Mouse (Mus musculus) gastrocnemius, postnatal 4 days (tissue): ENCODE data around the gene Hic1. TPM values are rescaled to one million over a fixed set of nuclear protein-coding genes. Genes with fewer than 3 reads are reported as not detected.
A peak's percentile ranks its signal among the peaks of the same experiment; 100 is the strongest.

Experiments
- DNase-seq, 2 experiments: peaks; one replicate each; pipeline ENCODE4 v3.0.0; 2021 to 2022; ENCODE audit warnings: low spot score in 2 of 2, mixed read lengths in 2 of 2
- long read RNA-seq, 2 experiments: library from polyadenylated mRNA; stranded (forward); transcript quantifications; one replicate each; pipeline ENCODE4 v2.0.0; 2021
- total RNA-seq, 2 experiments: library from RNA; stranded (reverse); gene quantifications; 2 replicates each; pipeline ENCODE4 v1.2.3; 2021

Gene Hic1
- 10 to 100 TPM; 42.7 to 48.8 TPM for total RNA-seq
- long read RNA-seq, experiment 1, transcript Hic1-201 (2 exons, 3,497 nt) = major isoform, 14 of 21 reads
- long read RNA-seq, experiment 1, partial matches to known transcripts = 0 of 21 reads
- long read RNA-seq, experiment 1, other reads (novel, unspliced or antisense) = 7 of 21 reads
- long read RNA-seq, experiment 2, transcript Hic1-201 (2 exons, 3,497 nt) = major isoform, 18 of 28 reads
- long read RNA-seq, experiment 2, partial matches to known transcripts = 0 of 28 reads
- long read RNA-seq, experiment 2, other reads (novel, unspliced or antisense) = 7 of 28 reads

DNA sequence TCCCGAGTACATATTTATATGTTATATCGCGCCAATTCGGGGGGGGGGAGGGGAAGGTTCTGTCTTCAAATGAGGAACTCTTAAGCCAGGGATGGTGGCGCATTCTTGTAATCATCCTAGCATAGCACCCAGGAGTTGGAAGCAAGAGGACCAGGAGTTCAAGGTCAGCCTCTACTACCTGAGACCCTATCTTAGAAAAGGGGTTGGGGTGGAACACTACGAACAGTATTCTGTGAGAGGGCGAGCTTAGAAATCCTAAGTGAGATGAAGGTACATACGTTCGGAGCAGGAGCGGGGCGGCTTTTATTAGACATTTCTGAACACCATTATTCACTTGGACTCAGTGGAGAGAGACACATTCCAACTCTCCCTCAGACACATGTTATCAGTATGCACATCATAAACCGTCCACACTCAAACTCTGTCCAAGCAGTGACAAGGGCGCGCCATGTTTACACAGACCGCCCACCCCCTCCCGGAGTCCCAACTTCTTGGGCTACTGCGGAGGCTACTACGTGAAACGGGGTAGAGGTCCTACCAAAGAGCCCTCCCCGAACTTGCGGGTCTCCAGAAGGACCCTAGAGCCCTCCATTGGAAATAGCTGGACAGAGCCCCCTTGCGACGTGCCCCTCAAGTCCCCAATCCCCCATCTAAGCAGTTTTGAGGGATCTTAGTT lies at the start of gene Hic1:
Gene Hic1 (minus strand): TSS at position 115 of the 676 bp plus-strand sequence.
- peak in 1 of 2 experiments; percentile 37 for DNase-seq

DNA sequence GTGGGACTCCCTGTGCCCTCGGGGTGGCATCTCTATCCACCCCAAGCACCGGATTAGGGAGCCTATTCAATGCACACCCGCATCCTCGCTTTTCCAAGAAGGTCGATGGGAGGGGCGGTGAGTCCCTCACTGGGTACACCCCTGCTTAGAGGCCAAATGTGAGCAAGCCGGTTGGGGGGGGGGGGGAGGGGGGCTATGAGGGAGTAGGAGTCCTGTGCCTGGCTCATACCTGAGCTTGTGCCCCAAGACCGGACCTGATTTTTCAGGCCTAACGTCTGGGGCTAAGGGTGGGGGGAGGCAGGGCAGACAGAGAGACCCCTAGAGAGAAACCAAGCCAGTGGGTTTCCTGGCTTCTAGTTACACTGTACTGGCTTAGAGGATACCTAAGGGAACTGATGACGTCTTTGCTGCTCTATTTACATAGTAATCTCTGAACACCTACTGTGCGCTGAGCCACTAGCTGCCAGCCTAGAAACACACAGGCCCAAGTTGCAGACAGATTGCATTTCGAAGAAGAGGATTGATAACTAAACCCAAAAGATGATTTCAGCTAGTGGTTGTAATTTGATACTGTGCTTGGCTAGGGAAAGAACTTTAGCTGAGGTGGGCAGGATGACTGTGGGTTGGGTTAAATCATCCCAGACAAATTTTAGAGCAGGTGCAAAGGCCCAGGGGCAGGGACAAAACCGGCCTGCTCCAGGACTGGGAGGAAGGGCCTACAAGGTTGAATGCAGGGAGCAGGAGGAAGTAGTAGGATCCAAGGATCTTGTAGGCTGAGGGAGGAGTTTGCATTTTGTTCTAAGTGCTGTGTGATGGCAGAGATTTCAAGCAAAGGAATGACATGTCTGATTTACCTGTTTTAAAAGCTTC lies 45.0 kb upstream of the Hic1 start:
- no peak for DNase-seq

DNA sequence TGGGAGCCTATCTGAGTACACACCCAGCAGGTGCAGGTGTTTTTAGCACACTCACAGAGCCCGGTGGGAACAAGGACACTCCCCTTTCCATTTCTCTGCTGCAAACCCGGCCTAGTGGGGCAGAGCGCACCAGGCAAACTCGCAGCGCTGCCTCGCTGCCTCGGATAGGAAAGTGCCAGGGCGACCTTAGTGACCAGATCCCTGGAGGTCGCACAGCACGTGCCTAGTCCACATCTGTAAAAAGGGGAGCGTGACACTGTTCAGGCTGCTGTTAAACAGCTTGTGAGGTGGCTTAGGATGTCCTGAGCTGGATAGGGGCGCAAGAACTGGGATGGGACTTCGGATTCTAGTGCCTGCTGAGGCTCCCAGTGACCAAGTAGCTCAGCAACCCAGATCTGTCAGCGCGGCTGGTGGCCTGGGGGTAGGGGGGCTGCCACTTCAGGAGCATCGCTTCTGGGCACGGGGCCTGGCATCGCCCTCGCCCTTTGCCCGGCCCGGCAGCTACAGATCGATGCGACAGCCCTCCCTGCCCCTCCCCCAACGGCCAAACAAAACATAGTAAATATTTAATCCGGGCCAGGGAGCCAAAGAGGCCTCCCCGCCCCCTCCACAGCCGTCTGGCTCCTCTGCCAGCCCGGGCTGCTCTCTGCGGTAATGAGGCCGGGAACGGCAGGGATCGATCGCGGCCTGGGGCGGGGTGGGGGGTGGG lies 44.2 kb upstream of the Hic1 start:
- peak in 1 of 2 experiments; percentile 44 for DNase-seq

DNA sequence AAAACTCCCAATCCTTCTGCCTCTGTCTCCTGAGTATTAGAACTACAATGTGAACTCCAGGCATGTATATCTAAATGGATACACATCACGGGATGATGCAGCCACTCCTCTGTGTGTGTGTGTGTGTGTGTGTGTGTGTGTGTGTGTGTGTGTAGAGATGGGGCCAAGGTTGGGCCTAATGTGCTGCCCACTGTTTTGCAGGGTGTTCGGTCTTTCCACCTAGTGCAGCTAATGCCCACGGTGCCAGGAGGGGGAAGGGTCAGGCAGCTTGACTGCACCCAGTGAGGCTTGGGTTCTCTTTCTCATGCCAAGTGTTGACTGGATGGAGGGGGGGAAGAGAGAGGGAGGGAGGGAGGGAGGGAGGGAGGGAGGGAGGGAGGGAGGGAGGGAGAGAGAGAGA lies 43.6 kb upstream of the Hic1 start:
- DNase-seq = no peak

DNA sequence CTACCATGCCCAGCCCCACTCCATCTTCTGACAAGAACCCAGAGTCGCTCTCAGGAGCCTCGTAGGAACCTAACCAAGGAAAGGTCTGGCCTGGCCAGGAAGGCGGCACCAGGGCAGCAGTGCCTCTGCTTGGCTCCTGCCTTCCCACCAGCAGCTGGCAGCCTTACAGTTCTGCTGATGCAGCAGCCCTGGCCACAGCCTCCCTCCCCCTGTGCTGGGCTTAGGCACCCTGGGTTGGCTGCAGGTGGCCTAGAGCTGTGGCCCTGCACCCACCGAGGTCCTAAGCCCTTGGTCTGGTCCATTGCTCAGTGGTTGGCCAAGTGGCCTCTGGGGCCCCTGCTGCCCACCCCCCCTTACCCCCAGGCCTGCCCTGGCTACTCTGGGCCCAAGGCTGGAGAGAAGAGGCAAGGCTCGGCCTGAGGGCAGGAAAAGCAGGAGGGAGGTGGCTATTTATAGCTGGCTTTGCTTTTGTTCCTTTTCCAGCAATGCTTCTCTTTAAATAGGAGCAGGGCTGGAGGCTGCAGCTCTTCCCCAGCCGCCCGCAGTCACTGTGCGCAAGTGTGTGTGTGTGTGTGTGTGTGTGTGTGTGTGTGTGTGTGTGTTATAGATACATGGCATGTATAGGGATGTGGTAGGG lies 42.8 kb upstream of the Hic1 start:
- no peak for DNase-seq

DNA sequence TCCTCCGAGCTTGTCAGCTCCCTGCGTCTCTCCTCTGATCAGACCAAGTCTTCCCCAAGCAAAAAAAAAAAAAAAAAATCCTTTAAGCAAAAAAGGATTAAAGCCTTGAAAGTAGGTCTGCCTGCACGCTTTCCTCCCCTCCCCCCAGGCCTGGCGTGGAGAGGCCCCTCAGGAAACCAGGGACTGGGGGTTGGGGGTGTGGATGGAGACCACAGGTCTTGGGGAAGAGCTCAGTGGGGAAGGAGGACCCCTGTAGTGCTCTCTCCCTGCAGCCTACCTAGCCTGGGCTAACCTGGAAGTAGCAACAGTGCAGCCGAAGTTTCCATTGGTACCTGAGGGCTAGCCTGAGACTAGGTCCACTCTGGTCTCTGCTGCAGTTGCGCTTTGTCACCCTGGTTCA lies 41.4 kb upstream of the Hic1 start:
- no peak for DNase-seq

DNA sequence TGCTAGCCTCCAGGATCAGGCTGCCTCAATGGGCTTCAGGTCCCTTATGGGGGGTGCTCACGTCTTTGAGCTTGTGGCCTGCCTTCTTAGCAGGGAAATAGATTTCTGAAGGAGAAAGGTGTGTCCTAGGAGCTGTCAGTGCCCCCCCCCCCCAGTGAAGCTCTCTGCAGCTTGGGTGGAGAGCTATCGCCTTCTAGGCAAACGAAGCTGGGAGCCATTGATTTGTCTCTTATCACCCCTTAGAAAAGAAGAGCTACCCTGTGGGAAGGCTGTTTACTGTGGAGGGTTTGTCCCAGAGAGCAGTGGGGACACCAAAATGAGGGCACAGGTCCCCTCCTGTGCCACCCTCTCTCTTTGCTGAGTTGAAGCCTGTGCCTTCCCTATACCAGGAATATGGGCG lies 40.8 kb upstream of the Hic1 start:
- no peak for DNase-seq

DNA sequence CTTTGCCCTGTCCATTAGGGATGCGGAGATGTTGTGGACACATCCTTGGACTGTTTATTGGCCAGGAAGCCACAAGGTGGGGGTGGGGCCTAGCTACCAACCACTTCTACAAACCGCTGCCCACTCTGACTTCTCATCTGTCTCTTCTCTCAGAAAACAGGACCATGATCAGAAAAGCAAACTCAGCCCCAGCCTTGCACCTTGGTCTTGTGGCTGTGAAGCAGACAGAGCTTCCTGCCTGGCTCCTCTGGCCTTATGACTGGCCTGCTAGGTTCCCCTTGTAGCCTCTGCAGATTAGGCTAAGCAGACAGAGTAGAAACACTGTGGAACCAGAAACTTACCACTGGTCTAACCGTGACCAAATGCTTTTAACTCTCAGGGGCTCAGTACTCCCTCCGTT lies 40.0 kb upstream of the Hic1 start:
- no peak for DNase-seq

DNA sequence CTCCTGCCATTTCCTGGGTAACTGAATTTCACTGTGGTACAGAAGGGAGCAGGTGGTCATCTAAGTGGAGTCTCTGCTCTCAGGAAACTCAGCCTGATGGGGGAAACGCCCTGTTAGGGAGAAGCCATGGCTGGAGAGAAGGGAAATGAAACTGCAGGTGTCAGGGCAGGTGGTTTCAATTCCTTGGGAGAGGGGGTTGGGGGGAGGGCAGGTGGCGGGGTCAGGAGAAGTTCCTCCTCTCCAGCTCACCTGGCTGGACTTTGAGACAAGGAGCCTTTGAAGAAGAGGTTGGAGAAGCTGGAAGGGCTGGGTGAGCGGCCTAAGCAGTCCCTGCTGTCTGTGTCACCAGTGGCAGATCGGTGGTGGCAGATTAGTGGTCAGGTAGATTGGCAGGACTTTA lies 37.0 kb upstream of the Hic1 start:
- no peak for DNase-seq

DNA sequence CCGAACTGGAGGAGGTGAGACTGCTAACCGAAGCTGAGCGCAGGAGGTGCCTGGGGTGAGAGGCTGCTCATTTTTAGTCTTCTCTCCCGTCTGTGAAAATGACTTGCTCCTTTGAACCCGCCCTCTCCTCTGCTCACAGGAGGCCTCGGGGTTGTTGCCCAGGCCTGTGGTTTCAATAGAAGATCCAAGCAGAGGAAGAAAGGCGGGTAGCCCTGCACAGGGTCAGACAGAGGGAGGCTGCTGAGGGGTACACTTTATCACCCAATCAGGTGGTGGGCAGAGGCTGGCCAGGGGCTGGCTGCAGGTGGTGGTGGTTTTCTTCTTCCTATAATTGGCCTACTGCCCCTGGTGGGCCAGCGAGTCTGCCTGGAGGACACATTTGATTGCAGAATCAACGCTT lies 35.2 kb upstream of the Hic1 start:
- no peak for DNase-seq

DNA sequence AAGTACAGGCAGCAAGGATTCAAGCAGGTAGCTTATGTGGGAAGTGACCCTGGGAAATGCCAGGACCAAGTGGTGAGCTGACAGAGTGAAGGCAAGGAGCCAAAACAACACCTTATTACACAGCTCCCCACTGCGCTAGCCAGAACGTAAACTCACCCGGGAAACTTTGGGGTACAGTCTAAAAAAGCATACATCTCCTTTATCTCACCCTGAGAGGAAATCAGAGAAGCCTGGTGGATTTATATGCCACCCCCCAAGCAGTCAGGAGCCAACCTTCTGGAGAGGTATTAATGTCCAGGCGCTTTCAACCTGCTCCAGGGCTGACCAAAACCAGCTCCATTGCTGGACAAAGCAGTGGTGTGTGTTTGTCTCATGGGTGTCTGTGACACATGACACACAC lies 34.6 kb upstream of the Hic1 start:
- no peak for DNase-seq

DNA sequence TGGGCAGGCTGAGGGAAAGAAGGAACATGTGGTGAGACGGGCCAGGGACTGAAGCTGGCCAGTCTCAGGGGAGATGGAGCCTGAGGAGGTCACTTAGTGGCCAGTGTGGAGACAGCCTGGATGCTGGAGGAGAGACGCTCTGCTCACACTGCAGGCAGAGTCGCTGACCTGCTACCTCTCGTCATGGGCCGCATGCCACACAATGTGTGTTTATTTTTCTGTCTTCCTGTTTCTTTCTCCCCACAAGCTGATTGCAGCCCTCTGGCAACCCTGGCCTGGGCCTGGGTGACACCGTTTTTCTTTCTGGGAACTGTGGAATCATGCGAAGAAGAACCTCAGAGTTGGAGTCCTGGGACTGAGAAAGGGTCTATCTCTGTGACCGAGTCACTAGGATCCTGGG lies 32.4 kb upstream of the Hic1 start:
- DNase-seq = no peak

DNA sequence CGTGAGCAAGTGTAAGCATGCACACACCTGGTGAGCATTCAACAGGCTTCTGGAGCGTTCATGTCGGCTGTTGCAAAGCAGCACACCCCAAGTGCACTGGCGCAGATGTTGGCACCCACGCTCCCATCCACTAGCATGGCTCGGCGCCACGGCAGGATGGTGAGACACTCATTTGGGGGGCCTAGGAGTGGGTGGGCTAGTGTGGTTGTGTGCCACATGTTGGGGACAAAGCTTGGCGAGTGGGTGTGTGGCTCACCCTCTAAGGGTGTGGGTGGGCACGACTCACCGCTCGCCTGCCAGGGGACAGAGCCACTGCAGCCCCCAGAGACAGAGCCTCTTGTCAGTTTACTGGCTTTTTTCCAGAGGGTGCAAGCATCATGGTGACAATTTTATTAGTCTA lies 31.6 kb upstream of the Hic1 start:
- no peak for DNase-seq

DNA sequence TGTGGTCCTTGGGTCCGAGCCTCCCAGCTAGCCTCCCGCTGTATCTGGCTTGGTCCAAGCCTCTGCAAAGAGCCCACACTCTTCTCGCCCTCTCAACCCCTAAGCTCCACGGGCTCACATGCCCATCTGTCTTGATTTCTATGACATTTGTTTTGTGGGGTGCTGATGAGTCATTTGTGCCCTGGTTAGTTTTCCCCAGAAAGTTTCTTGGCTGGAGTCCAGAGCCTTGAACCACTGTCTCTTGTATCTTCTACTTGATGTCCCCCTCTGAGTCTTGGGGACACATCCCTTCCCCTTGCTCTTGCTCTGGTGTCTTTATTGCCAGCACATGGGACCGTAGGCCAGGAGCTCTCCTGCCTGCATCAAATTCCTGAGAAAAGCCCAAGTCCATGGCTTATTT lies 30.6 kb upstream of the Hic1 start:
- DNase-seq = no peak

DNA sequence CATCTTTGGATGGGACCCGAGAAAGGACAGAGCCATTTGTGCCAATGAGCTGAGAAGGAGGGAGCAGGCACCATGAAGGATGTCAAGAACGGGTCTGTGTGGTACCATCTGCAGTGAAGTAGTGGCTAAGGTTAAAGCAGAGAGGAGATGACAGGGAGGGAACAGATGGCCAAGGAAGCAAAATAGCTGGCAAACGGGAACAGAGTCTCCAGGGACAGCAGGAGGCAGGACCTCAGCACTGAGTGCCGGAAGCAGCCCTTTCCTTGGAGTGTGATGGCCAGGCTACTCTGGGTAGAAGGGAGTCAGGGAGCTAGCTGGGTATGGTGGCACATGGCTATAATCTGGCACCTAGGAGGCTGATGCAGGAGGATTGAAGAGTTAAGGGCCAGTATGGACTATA lies 29.5 kb upstream of the Hic1 start:
- no peak for DNase-seq

DNA sequence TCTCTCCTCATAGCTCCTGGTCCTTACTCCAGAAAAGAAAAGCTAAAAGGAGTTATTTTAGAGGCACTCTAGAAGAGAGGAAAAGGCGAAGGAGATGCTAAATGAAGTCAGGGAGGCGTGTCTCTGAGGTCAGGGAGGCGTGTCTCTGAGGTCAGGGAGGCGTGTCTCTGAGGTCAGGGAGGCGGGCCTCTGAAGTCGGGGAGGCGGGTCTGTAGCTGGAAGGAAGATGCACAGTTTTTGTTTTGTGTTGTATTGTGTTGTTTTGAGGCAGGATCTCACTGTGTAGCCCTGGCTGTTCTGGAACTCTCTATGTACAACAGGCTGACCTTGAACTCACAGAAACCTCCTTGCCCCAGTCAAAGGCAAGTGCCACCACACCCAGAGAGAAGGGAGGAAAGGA lies 28.6 kb upstream of the Hic1 start:
- DNase-seq = no peak

DNA sequence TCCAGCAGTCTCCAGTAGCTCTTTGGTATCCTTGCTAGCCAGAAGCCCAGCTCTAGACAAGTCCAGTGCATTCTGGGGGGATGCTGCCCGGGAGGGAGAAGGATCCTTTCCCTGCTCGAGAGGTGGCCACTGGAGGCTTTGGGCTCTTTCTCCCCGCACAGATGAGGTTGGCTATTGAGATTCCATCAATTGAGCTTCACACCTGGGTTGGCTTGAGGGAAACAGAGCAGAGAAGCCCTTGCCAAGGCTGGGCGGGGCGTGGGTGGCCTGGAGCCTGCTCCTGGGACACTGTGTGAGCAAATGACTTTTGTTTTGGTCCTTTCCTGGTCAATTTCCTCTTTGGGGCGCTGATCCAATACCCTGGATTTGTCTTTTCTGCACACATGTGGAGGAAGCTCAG lies 26.8 kb upstream of the Hic1 start:
- DNase-seq = no peak

DNA sequence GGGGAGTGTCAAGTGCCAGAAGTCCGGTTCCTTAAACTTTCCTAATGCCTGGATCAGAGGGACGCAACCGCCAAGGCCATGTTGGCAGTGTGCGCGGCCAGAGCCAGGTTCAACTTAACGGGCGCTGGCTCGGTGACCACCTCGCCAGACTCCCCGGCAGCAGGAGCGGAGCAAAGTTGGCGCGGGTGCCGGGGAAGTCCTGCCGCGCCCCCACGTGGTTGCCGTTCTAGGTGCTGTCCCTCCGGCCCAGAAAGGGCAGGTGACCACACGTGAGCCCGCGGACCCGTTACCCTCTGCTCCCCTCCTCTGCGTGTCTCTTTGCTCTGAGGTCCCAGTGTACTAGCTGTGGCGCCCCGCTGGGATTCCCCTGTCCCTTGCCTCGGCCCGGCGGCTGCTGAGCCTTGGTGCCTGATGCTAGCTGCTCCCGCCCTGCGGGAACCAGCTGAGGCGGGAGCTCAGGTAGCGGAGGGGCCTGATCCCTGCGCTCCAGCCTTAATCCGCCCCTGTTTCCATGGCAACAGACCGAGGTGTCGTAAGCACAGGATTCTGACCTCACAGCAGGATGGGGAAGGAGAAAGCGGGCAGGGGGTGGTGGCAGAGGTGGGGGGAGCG lies 25.6 kb upstream of the Hic1 start:
- DNase-seq = no peak

DNA sequence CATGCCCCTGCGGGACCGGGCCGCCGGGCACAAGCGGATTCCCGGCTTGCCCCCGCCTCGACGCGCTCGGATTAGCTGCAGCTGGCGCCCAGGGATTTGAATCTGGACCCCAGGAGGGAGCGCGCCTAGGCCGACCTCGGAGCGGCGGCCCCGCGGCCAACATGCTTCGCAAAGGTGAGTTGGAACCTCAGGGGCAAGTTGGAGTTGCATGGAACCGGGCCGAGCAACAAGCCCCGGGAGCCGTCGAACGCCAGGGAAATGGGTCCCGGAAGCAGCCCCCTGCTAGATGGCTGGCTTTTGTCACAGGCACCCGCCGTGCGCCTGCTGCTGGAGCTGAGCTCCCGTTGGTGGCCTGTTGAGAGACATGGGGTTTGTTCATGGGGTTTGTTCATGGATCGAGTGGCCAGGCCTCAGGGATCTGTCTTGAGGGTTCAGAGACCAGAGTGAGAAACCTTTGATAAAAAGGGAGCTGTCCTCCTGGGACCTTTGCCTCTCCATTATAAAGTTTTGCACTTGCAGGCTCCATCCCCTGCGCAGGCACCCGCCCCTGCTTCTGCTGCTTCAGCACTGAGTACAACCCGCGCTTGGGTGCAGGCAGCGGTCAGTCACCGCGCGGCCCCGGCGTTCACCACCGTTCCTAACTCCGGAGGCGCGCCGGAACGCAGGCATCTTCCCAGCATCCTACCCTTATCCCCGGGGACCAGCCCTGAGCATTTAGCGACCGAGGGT lies 25.0 kb upstream of the Hic1 start:
- DNase-seq = peak in 1 of 2 experiments; percentile 33
